Mouse (Mus musculus): ENCODE measurements around the gene Rnf207.

Rnf207 gene

DNA sequence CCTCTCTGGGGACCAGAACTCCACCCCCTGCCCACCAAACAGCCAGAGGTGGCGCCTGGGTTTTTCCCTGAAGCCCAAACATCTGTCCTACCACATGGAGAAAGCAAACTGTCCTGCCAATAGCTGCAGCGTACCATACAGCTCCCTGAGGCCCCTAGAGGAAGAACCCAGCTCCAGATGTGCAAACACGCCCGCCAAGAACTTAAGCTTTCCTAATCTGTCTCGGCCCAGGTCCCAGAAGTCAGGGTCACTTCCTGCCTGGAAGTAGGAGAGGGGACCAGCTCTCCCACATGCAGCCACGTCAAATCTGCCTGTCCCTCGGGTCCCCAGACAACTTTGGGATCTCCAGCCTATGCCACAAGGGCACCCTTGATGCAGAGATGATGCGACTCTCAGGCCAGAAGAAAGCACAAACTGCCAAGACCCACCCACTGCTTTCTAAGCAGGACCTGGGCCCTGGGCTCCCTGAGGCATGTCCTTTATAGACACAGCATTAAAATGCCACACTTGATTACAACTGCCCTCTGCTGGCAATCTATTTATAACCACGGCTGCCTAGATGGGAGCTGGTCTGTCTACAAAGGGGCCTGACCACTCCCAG lies 46.2 kb downstream of the Rnf207 start:
- DNase-seq (ENCODE audit: low spot score) = peak; percentile 76

DNA sequence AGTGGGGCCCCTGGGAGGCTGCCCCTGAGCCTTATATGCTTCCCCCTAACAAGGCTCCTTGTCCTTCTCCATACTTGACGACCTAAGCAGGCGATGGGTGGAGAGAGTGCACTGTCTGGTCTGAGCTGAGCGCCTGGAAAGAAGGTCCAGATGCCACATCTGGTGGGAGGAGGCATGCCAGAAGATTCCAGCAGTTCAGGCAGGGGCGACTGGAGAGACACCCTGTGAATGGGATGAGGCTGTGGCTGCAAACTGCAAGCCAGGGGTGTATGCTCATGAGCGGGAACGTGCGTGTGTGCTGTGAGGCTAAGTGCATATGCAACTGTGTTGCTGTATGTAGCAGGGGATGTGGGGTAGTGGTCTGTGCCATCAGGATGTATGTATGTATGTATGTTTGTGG lies 46.8 kb downstream of the Rnf207 start:
- DNase-seq (ENCODE audit: low spot score) = no peak

DNA sequence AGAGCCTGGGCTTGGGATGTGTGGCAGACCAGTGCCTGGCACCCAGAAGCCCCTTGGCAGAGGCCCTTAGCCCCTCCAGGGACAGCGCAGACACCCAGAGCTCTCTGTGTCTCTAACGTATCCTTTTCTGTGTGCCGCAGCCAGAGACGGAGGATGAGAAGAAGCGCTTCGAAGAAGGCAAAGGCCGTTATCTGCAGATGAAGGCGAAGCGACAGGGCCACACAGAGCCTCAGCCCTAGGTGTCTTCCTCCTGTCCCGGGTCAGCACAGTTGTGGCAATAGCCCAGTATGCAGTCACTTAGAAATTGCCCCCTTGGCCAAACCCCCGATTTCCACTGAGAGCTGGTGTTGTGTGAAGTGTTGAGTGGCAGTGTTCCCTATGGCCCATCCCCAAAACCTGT lies 47.5 kb downstream of the Rnf207 start:
- no peak for DNase-seq (ENCODE audit: low spot score)

DNA sequence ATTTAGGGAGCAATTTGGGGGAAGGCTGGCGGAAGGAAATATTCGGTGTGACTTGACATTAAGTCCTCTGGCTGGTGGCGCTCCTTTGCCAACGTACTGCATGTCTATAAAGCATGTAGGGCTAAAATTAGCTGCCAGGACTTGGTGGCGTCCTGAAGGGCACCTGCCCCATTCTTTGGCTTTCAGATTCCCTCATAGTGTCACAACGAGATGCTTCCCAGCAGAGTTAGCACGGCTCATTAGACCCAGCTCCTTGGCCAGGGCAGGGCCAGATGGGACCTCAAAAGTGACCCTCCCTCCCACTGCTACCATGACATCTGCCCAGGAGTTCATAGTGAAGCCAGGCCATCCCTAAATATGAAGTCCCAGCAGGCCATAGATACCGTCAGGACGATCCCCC lies 48.2 kb downstream of the Rnf207 start:
- no peak for DNase-seq (ENCODE audit: low spot score)

- DNase-seq (ENCODE audit: low spot score) = no peak
These were observed 48.8 kb downstream of the Rnf207 start for GRCm38 (mm10) chr4:152269967-152270366.

DNA sequence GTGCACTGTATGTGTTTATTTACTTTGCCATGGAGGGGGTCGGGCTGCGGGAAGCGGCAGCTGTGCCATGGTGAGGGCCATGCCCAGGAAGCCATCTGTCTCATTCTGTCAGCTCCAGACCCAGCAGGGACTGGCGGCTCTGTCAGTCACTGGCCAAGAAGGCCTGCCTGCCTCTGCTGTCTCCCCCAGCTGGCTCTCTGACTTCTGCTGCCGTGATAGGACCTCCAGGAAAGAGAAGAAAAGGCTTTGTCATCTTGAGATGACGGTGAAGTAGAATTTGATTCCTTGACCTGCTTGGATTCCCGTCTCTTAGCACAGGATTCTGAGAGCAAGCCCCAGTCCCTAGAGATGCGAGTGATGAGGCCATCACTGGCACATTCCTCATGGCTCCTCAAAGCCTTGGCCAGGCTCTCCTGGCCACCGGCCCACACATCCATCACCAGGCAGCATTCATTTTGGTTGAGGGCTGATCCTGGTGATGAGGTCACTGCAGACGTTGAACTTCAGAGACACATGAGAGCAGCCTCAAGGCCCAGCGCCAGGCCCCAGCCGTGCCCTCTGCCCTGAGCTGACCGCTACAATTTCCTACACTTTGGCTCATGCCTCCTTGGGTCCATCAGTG lies 50.9 kb downstream of the Rnf207 start:
- DNase-seq (ENCODE audit: low spot score) = no peak

GRCm38 (mm10) chr4:152266236-152266895 lies 52.4 kb downstream of the Rnf207 start:
- no peak for DNase-seq (ENCODE audit: low spot score)

GRCm38 (mm10) chr4:152265791-152266190 lies 53.0 kb downstream of the Rnf207 start:
- no peak for DNase-seq (ENCODE audit: low spot score)

DNA sequence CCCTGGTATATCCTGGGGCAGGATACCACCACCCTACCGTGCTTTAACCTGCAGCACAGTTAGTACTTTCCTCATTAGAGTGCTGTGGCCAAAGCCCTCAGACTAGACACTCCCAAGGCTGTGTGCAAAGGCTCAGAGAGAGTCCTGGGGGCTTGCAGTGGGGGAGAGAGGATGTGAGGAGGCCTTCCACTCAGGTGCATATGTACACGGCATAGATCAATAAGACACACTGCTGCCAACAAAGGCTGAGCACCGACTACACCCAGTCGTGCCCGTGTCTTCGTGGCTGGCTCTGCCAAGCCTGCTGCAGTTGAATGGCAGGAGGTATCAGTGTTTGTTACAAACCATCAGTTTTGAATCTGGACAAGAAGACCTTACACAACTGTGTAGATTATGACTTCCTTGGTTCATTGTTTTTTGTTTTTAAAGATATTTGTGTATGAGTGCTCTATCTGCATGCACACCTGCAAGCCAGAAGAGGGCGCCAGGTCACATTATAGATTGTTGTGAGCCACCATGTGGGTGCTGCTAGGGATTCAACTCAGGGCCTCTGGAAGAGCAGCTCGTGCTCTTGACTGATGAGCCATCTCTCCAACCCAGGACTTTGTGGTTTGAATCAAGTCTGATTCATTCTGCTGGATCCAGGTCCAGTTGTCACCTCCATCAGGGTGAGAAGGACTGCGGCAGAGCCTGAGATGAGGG lies 53.8 kb downstream of the Rnf207 start:
- DNase-seq (ENCODE audit: low spot score) = no peak

- no peak for DNase-seq (ENCODE audit: low spot score)
These were observed 54.6 kb downstream of the Rnf207 start for GRCm38 (mm10) chr4:152264177-152264530.

DNA sequence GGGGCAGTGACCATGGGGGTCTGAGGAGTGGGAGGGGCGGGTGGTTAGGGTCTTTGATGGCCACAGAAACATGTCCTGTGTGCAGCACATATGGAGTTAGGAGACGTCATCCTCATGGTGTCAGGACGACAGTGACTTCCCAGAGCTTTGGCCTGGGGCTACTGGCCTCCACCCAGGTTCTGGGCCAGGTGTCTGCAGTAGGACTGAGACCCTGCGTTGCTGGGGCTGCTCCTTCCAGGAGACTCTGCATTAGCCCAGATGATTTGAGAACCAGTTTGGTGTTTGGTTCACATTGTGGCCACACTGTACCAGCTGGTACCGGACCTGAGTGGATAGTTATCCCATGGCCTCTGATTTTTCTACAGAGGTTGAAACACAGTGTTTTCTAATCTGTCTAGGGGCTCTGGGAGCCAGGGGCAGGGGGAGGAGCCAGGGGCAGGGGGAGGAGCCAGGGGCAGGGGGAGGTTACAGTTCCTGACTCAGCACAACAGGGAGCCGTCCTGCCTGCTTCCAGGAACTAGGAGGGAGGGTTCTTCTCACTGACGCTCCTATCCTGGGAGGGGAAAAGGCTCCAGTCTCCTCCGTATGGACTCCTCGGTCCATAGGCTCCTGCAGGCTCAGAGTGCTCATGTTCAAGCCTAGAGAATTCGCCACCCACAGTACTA lies 55.1 kb downstream of the Rnf207 start:
- peak; percentile 55 for DNase-seq (ENCODE audit: low spot score)

GRCm38 (mm10) chr4:152263089-152263488 lies 55.7 kb downstream of the Rnf207 start:
- DNase-seq (ENCODE audit: low spot score) = no peak

- no peak for DNase-seq (ENCODE audit: low spot score)
These were observed 56.6 kb downstream of the Rnf207 start for GRCm38 (mm10) chr4:152262187-152262586.

DNA sequence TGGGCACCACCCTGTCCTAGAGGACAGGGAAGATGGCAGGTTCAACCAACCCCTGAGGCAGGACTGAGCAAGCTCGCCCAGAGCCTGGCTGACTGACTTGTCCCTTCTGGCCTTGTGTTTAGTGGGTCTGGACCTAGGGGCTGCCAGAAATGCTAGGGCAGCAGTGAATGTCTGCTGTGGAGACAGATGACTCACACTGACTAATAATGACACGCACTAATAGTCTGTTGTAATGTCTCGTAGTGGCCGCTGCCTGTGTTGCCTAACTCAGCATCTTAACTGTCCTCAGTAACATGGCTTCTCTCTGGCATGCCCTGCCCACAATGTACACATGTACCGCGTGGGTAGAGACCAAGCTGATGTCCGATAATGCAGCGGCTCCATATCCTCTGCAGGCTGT lies 58.3 kb downstream of the Rnf207 start:
- no peak for DNase-seq (ENCODE audit: low spot score)

- no peak for DNase-seq (ENCODE audit: low spot score)
These were observed 61.7 kb downstream of the Rnf207 start for GRCm38 (mm10) chr4:152257070-152257469.
